Comparison of ENCODE assay signal across 12 mouse cellular contexts in genomic region chr9:56701394-56701793, GRCm38 (mm10).
DNase-seq lines count a peak whose midpoint lies in the region; ATAC-seq and TF ChIP-seq lines count a peak whose summit lies in the region.
"Had no signal": no experiment of that assay in that cellular context is flagged by ENCODE, and none has a peak within 500 bp of the region (broad histone marks: within the 10 kb centered on the region; RNA-seq: fewer than 3 reads in every experiment).

No protein-coding gene starts in this region.

- no peak for TF ChIP-seq EP300 in stomach, postnatal 0 days (optimal IDR thresholded peaks at IDR 0.05)

- H3K27ac ChIP-seq in left cerebral cortex, adult 2 months = peak overlapping the region; percentile 50; the same call in 1 of the 2 replicates
- H3K27ac ChIP-seq in hindbrain, postnatal 0 days = no peak overlapping the region
- no peak overlapping the region for H3K27ac ChIP-seq in stomach, postnatal 0 days (replicated peaks)

- H3K4me2 ChIP-seq in hindbrain, postnatal 0 days (ENCODE audit: low read depth, low read length) = no peak overlapping the region
- no peak overlapping the region for H3K4me2 ChIP-seq in stomach, postnatal 0 days (replicated peaks; ENCODE audit: low read depth)

- H3K27me3 ChIP-seq in hindbrain, postnatal 0 days (ENCODE audit: insufficient read depth, low read length) = no peaks in the 10 kb centered on the region
- no peaks in the 10 kb centered on the region for H3K27me3 ChIP-seq in stomach, postnatal 0 days (ENCODE audit: control insufficient read depth, insufficient read depth, low read length)

- peak; percentile 38 for DNase-seq in adrenal gland, adult 2 months
- no peak for DNase-seq in adrenal gland, postnatal 4 days (ENCODE audit: low spot score in 2 of 2)
- no peak for DNase-seq in left cerebral cortex, adult 2 months (ENCODE audit: extremely low spot score in 1 of 2, low spot score in 2 of 2)
- no peak for DNase-seq in left cerebral cortex, adult 9 months (ENCODE audit: low spot score in 2 of 2)
- DNase-seq in adrenal gland, postnatal 14 days = peak; percentile 61
- peak; percentile 85 for DNase-seq in hindbrain, postnatal 0 days (ENCODE audit: low spot score)
- DNase-seq in stomach, postnatal 0 days (ENCODE audit: low spot score) = no peak
- DNase-seq in adipocyte (ENCODE audit: low spot score) = no peak
- DNase-seq: cerebellum, adult 2 months; kidney, adult 9 months; lung, postnatal 14 days had no signal

- no peak overlapping the region for H3K4me3 ChIP-seq in left cerebral cortex, adult 2 months
- H3K4me3 ChIP-seq in hindbrain, postnatal 0 days (ENCODE audit: low read length) = no peak overlapping the region
- no peak overlapping the region for H3K4me3 ChIP-seq in stomach, postnatal 0 days (ENCODE audit: low read depth, low read length)
- H3K4me3 ChIP-seq: erythroblast, embryonic 14.5 days had no signal

- intact Hi-C loops in left cerebral cortex, adult 2 months (cut with DNase I) = no loop called here

- no peaks in the 10 kb centered on the region for H3K4me1 ChIP-seq in hindbrain, postnatal 0 days (ENCODE audit: insufficient read depth, low read length)
- H3K4me1 ChIP-seq in stomach, postnatal 0 days (replicated peaks; ENCODE audit: control insufficient read depth, insufficient read depth) = no peaks in the 10 kb centered on the region

- peak; percentile 71 for ATAC-seq in hindbrain, postnatal 0 days
- ATAC-seq in stomach, postnatal 0 days (ENCODE audit: low FRiP score, low TSS enrichment) = no peak

- H3K9ac ChIP-seq in hindbrain, postnatal 0 days (replicated peaks; ENCODE audit: low read length) = no peak overlapping the region
- no peak overlapping the region for H3K9ac ChIP-seq in stomach, postnatal 0 days (ENCODE audit: low read length)

- TF ChIP-seq CTCF in left cerebral cortex, adult 2 months (IDR thresholded peaks at IDR 0.05) = no peak
- TF ChIP-seq CTCF in hindbrain, postnatal 0 days (IDR thresholded peaks at IDR 0.05; ENCODE audit: low read depth) = no peak
- TF ChIP-seq CTCF in stomach, postnatal 0 days (IDR thresholded peaks at IDR 0.05; ENCODE audit: low read depth) = no peak

- no peaks in the 10 kb centered on the region for H3K36me3 ChIP-seq in hindbrain, postnatal 0 days (ENCODE audit: insufficient read depth, low read length)
- no peaks in the 10 kb centered on the region for H3K36me3 ChIP-seq in stomach, postnatal 0 days (ENCODE audit: control insufficient read depth, insufficient read depth, low read length)

- H3K9me3 ChIP-seq in hindbrain, postnatal 0 days (ENCODE audit: low read length) = no peaks in the 10 kb centered on the region
- H3K9me3 ChIP-seq in stomach, postnatal 0 days (ENCODE audit: control insufficient read depth, low read length) = no peaks in the 10 kb centered on the region

- WGBS in hindbrain, postnatal 0 days = 30% methylated on average over 3 of the region's 3 CpGs
- WGBS in stomach, postnatal 0 days = 60% methylated on average over 3 of the region's 3 CpGs

Comparison
In these comparisons a context has a peak if more than half of its experiments do, and no peak if none do; other contexts are left out.
1. DNase-seq: peak in adrenal gland, adult 2 months (single experiment), adrenal gland, postnatal 14 days (single experiment) and hindbrain, postnatal 0 days (single experiment); none in adrenal gland, postnatal 4 days (0 of 2), left cerebral cortex, adult 2 months (0 of 2), left cerebral cortex, adult 9 months (0 of 2), stomach, postnatal 0 days (single experiment) and adipocyte (single experiment).